Mouse (Mus musculus) cerebellum, adult 9-11 months (tissue): ENCODE results near the gene Cpsf4.
"Not testable (repeated sequence)": the region's sequence is repeated elsewhere in the genome, so short reads cannot be mapped to it uniquely, and the experiment has no call there.

ENCODE experiments used
- DNase-seq: peaks from one replicate; pipeline ENCODE4 v3.0.0; 2022

Gene Cpsf4

GRCm38 (mm10) chr5:145185244-145185643 lies 18.2 kb downstream of the Cpsf4 start:
- no peak for DNase-seq

- DNase-seq, result no peak
Observed at GRCm38 (mm10) chr5:145189416-145189815, 22.4 kb downstream of the Cpsf4 start.

- DNase-seq, result no peak
Observed at GRCm38 (mm10) chr5:145190373-145190772, 23.4 kb downstream of the Cpsf4 start.

GRCm38 (mm10) chr5:145190875-145191798 lies 24.1 kb downstream of the Cpsf4 start:
- DNase-seq, result peak; percentile 92

- no peak for DNase-seq
Observed at GRCm38 (mm10) chr5:145191962-145192361, 24.9 kb downstream of the Cpsf4 start, which contains the start of gene Atp5j2. TSS of gene Atp5j2 (minus strand) at chr5:145192062.

- DNase-seq, result no peak
Observed at GRCm38 (mm10) chr5:145200387-145200786, 33.4 kb downstream of the Cpsf4 start.

GRCm38 (mm10) chr5:145201321-145201991 lies 34.4 kb downstream of the Cpsf4 start, which contains the start of gene Zkscan14:
TSS of gene Zkscan14 (minus strand) at chr5:145201868.
- DNase-seq, result peak; percentile 83

- DNase-seq, result no peak
Observed at GRCm38 (mm10) chr5:145202446-145202845, 35.4 kb downstream of the Cpsf4 start.

- DNase-seq, result peak; percentile 99
Observed at GRCm38 (mm10) chr5:145203936-145204691, 37.1 kb downstream of the Cpsf4 start, which contains the start of gene Zkscan5. TSS of gene Zkscan5 (plus strand) at chr5:145204562.

GRCm38 (mm10) chr5:145205041-145205440 lies 38.0 kb downstream of the Cpsf4 start:
- DNase-seq, result no peak

- DNase-seq, result no peak
Observed at GRCm38 (mm10) chr5:145207385-145207784, 40.4 kb downstream of the Cpsf4 start.

- no peak for DNase-seq
Observed at GRCm38 (mm10) chr5:145207954-145208353, 40.9 kb downstream of the Cpsf4 start.

GRCm38 (mm10) chr5:145208391-145208790 lies 41.4 kb downstream of the Cpsf4 start:
- not testable (repeated sequence) for DNase-seq

- no peak for DNase-seq
Observed at GRCm38 (mm10) chr5:145211340-145211739, 44.3 kb downstream of the Cpsf4 start.

- no peak for DNase-seq
Observed at GRCm38 (mm10) chr5:145212216-145212615, 45.2 kb downstream of the Cpsf4 start.

- no peak for DNase-seq
Observed at GRCm38 (mm10) chr5:145213505-145213904, 46.5 kb downstream of the Cpsf4 start.

- no peak for DNase-seq
Observed at GRCm38 (mm10) chr5:145214679-145215078, 47.7 kb downstream of the Cpsf4 start.

- no peak for DNase-seq
Observed at GRCm38 (mm10) chr5:145217746-145218145, 50.7 kb downstream of the Cpsf4 start.

GRCm38 (mm10) chr5:145218206-145218605 lies 51.2 kb downstream of the Cpsf4 start:
- DNase-seq, result no peak

GRCm38 (mm10) chr5:145218671-145219070 lies 51.7 kb downstream of the Cpsf4 start:
- DNase-seq, result no peak

GRCm38 (mm10) chr5:145219981-145220380 lies 53.0 kb downstream of the Cpsf4 start:
- no peak for DNase-seq

GRCm38 (mm10) chr5:145222840-145223239 lies 55.8 kb downstream of the Cpsf4 start:
- no peak for DNase-seq

- no peak for DNase-seq
Observed at GRCm38 (mm10) chr5:145223395-145223794, 56.4 kb downstream of the Cpsf4 start.
